Mouse (Mus musculus) frontal cortex, adult (tissue): ENCODE measurements at regions not wholly inside any gene's neighbourhood (a gene's known extent, or its start where the extent isn't known, plus 50 kb on each side); places are given as distances from the start of the nearest gene placed in this dataset.

Source experiments
- ATAC-seq: cut with Nextera tagmentation; 2 replicates; pipeline ENCODE4 v1.9.2; 2017; ENCODE audit warnings: mild to moderate bottlenecking, moderate library complexity, mixed read lengths; ENCODE audit not compliant: low TSS enrichment

- no peak for ATAC-seq
These were observed 169.7 kb downstream of the Nrp2 start for GRCm38 (mm10) chr1:62872771-62873170.

GRCm38 (mm10) chr1:62875631-62876030, 172.5 kb downstream of the Nrp2 start:
- ATAC-seq: no peak

- ATAC-seq: no peak
These were observed 173.6 kb downstream of the Nrp2 start for GRCm38 (mm10) chr1:62876685-62877084.

- ATAC-seq: no peak
These were observed 177.8 kb downstream of the Nrp2 start for GRCm38 (mm10) chr1:62880882-62881291.

GRCm38 (mm10) chr1:62881477-62881876, 178.4 kb downstream of the Nrp2 start:
- ATAC-seq: no peak

GRCm38 (mm10) chr1:62882028-62882427, 178.9 kb downstream of the Nrp2 start:
- ATAC-seq: peak; percentile 57; the same call in 1 of the 2 replicates

- no peak for ATAC-seq
These were observed 181.9 kb downstream of the Nrp2 start for GRCm38 (mm10) chr1:62884876-62885480.

GRCm38 (mm10) chr1:62887585-62888483, 184.7 kb downstream of the Nrp2 start:
- no peak for ATAC-seq

- ATAC-seq: peak; percentile 93
These were observed 198.3 kb downstream of the Nrp2 start for GRCm38 (mm10) chr1:62901375-62901774.

- ATAC-seq: no peak
These were observed 198.8 kb downstream of the Nrp2 start for GRCm38 (mm10) chr1:62901871-62902270.

GRCm38 (mm10) chr1:62902931-62903453, 199.9 kb downstream of the Nrp2 start:
- peak; percentile 53; the same call in 1 of the 2 replicates for ATAC-seq

GRCm38 (mm10) chr1:62905739-62906138, 202.7 kb downstream of the Nrp2 start:
- ATAC-seq: no peak

- ATAC-seq: 0 out of 2 replicates have a peak, but pooled peaks have one; percentile 10
These were observed 204.2 kb downstream of the Nrp2 start for GRCm38 (mm10) chr1:62907243-62907642.
